Mouse (Mus musculus) forebrain, embryonic 14.5 days (tissue): Measurements from ENCODE around the gene Cdv3. TPM values are rescaled to one million over a fixed set of nuclear protein-coding genes. Genes with fewer than 3 reads are reported as not detected.

Source experiments
- ATAC-seq: fragments of 200-750 bp; cut with Nextera tagmentation; 2 replicates; pipeline ENCODE4 v1.8.0; 2017; ENCODE audit warnings: mild to moderate bottlenecking, moderate library complexity
- DNase-seq: peaks from one replicate; pipeline ENCODE4 v3.0.0-alpha.2; 2015; ENCODE audit warnings: low spot score
- H3K27ac ChIP-seq: fragments of 300-500 bp; sonication (generic); 2 replicates; pipeline ENCODE4 v1.5.1; 2014; ENCODE audit warnings: low read depth, mild to moderate bottlenecking, control low read depth, low read length, moderate library complexity
- H3K27me3 ChIP-seq: fragments of 300-500 bp; sonication (generic); replicated peaks from 2 replicates; pipeline ENCODE4 v1.6.1; 2014; ENCODE audit warnings: low read length, control low read depth, mixed read lengths; ENCODE audit not compliant: control insufficient read depth, insufficient read depth
- H3K36me3 ChIP-seq: fragments of 300-500 bp; sonication (generic); 2 replicates; pipeline ENCODE4 v1.6.1; 2014; ENCODE audit warnings: low read length, control low read depth; ENCODE audit not compliant: control insufficient read depth, insufficient read depth
- H3K4me1 ChIP-seq: fragments of 300-500 bp; sonication (generic); 2 replicates; pipeline ENCODE4 v1.6.1; 2014; ENCODE audit warnings: antibody characterized with exemption, low read length, control low read depth; ENCODE audit not compliant: control insufficient read depth, insufficient read depth
- H3K4me2 ChIP-seq: fragments of 300-500 bp; sonication (generic); 2 replicates; pipeline ENCODE4 v1.6.1; 2014; ENCODE audit warnings: mild to moderate bottlenecking, control low read depth, low read length
- H3K4me3 ChIP-seq: fragments of 300-500 bp; sonication (generic); 2 replicates; pipeline ENCODE4 v1.5.1; 2014; ENCODE audit warnings: low read depth, low read length, control low read depth
- H3K9ac ChIP-seq: fragments of 300-500 bp; sonication (generic); 2 replicates; pipeline ENCODE4 v1.6.1; 2014; ENCODE audit warnings: mild to moderate bottlenecking, low read length, control low read depth, moderate library complexity
- H3K9me3 ChIP-seq: fragments of 300-500 bp; sonication (generic); replicated peaks from 2 replicates; pipeline ENCODE4 v1.6.1; 2016; ENCODE audit warnings: low read length, control low read depth, mixed read lengths; ENCODE audit not compliant: control insufficient read depth
- whole genome bisulfite sequencing: fragments of 180-500 bp; shearing (Covaris S2); extraction: QIAGEN DNeasy Blood & Tissue Kit; methylation state at CpG from one replicate; pipeline ENCODE4 v1.1.7; 2014; 5-methylcytosine and 5-hydroxymethylcytosine counted together
- polyA plus RNA-seq: library from polyadenylated mRNA; unstranded; fragments of >200 nt; fragmentation: Nextera tagmentation; extraction: Ambion mirVana; gene quantifications from 2 replicates; pipeline ENCODE4 v1.2.1, GENCODE M21; 2014

Cdv3 gene
- polyA plus RNA-seq, 1 experiment from 2014 or later: 74.2 TPM

DNA sequence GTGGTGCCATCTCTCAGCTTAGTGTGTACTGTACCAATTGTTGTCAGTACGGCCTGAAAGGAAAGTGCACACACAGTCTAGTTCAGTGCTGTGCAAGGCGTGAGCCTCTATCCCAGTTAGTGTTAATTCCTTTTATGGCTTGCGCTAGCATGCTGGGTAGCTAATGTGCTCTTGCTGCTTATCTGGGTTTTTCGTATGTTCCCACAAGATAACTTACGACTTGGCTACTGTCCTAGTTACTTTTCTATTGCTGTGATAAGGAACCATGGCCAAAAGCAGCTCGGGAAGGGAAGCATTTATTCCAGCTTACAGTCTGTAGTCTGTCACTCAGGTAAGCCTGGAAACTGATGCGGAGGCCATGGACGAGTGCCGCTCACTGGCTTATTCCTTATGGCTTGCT is 39.2 kb downstream of the Cdv3 start:
- Histone ChIP-seq H3K4me1 (no peaks in the 10 kb centered on the region), H3K27ac (no peak overlapping the region), H3K9me3 (no peaks in the 10 kb centered on the region), H3K27me3 (no peaks in the 10 kb centered on the region), H3K4me3 (no peak overlapping the region), H3K36me3 (peaks cover 83% of the 10 kb centered on the region), H3K4me2 (no peak overlapping the region), H3K9ac (no peak overlapping the region)
- WGBS: 93% methylated on average over 9 of the region's 9 CpGs
- no peak for ATAC-seq
- DNase-seq: no peak

DNA sequence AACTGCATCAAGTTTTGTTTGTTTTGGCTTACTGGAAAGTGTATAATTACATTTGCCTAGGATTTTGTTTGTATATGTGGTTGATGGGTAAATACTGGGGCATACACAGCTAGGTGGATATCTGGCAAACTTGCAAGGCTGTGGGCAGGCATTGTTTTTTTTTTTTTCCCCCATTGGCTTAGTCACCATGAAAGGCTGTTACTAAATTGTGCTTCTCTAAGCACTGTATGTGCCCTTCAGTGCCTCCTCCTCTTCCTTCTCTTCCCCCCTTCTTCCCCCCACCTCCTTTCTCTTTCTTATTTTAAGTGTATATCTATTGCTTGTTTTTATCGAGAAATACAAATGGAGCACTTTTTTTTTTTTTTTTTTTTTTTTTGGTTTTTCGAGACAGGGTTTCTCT is 41.0 kb downstream of the Cdv3 start:
- H3K36me3 ChIP-seq: peaks cover 88% of the 10 kb centered on the region
- H3K27ac ChIP-seq: no peak overlapping the region
- WGBS: 85% methylated on average over 1 of the region's 2 CpGs
- no peak overlapping the region for H3K4me3 ChIP-seq
- no peaks in the 10 kb centered on the region for H3K9me3 ChIP-seq
- H3K27me3 ChIP-seq: no peaks in the 10 kb centered on the region
- no peak overlapping the region for H3K4me2 ChIP-seq
- ATAC-seq (no peak), DNase-seq (no peak)
- no peaks in the 10 kb centered on the region for H3K4me1 ChIP-seq
- no peak overlapping the region for H3K9ac ChIP-seq

DNA sequence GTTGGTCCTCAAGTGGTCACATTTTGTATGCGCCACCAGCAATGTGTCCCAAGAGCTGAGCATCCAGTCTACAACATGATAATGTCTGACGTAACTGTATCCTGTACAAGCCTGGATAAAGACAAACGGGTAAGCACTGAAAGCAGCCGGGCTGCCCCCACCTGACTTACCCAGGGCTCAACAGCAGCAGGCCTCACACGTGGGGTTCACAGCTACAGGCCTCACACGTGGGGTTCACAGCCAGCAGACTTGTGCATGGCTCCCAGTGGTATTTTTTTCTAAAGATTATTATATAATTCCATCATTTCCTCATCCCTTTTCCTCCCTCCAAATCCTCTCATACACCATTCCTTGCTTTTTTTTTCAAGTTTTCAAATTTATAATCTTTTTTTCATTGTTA is 55.8 kb downstream of the Cdv3 start:
- Histone ChIP-seq H3K4me2 (no peak overlapping the region), H3K36me3 (peaks cover 58% of the 10 kb centered on the region), H3K9me3 (no peaks in the 10 kb centered on the region), H3K4me1 (0 out of 2 replicates have a peak, but pooled peaks cover 7% of the 10 kb centered on the region), H3K27ac (no peak overlapping the region), H3K4me3 (no peak overlapping the region), H3K27me3 (no peaks in the 10 kb centered on the region), H3K9ac (no peak overlapping the region)
- DNase-seq: no peak
- no peak for ATAC-seq
- WGBS: 88% methylated on average over 6 of the region's 6 CpGs

DNA sequence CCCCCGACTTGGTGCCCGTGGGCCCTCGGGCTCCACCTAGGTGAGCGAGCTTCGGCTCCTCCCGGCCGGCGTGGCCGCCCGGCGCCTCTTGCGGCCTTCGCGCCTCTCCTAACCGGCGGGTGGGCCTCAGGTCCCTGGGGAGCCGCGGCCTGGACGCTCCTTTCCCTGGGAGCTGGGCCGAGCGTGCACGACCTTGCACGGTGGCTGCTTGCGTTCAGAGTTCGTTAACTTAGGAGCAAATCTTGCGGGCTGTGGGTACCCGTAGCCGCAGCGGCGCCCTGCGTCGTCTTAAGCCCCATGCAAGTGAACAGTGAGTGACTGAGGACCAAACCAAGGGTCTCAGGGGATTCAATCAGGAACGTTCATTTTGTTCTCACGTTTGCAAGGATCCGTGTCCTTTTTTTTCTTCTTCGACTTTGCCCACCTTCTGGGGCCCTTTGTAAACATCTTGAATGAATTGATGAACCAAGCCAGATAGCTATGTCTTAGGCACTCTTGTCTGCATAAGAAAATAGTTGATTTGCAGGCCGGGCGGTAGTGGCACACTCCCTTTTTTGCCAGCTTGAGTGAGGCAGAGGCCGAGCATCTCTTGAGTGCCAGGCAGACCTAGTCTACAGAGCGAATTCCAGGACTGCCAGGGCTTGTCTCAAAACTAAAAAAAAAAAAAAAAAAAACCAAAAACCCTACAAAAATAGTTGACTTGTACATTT is 60.2 kb downstream of the Cdv3 start:
- Histone ChIP-seq H3K4me1 (0 out of 2 replicates have a peak, but pooled peaks cover 7% of the 10 kb centered on the region), H3K27ac (peak overlapping the region; percentile 54; the same call in 1 of the 2 replicates), H3K27me3 (no peaks in the 10 kb centered on the region), H3K36me3 (peaks cover 26% of the 10 kb centered on the region), H3K9me3 (no peaks in the 10 kb centered on the region), H3K4me3 (peak overlapping the region; percentile 87), H3K4me2 (peak overlapping the region; percentile 82), H3K9ac (peak overlapping the region; percentile 84)
- ATAC-seq (peak; percentile 79), DNase-seq (peak; percentile 27)
- WGBS: under 1% methylated on average over 40 of the region's 40 CpGs

DNA sequence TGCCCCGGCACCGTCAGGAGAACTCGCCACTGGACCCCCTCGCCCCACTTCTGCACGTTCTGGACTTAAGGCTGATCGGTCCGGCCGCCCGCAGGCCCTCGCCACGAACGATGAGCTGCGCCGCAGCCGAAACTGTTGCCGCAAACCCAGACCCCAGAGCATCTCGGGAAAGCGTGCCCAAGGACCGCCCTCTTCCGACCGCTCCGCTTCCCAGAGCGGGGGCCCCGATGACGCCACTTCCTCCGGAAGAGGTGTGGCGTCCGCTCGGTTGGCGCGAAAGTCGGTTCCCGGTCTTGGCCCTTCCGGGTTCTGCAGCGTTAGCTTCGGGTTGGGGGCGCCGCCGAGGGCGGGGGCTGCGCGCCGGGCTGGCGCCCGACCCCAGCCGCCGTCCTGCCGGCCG is 60.7 kb downstream of the Cdv3 start, which contains the start of the genes 1300017J02Rik and Topbp1:
Gene 1300017J02Rik (minus strand): TSS at position 156 of the 400 bp plus-strand sequence.
Gene Topbp1 (plus strand): TSS at position 289 of the 400 bp plus-strand sequence.
- under 1% methylated on average over 49 of the region's 49 CpGs for WGBS
- Histone ChIP-seq H3K9ac (peak within 1 kb of the TSS; percentile 84), H3K27ac (peak within 1 kb of the TSS; percentile 78), H3K4me1 (0 out of 2 replicates have a peak, but pooled peaks cover 7% of the 10 kb centered on the region), H3K4me3 (peak within 1 kb of the TSS; percentile 87), H3K36me3 (peaks cover 23% of the 10 kb centered on the region), H3K27me3 (no peaks in the 10 kb centered on the region), H3K4me2 (peak within 1 kb of the TSS; percentile 82), H3K9me3 (no peaks in the 10 kb centered on the region)
- DNase-seq: peak; percentile 98
- ATAC-seq: peak; percentile 99

Other genes with a start within 250 kb of the Cdv3 start
- gene Srprb, start 163.7 kb downstream of the Cdv3 start, polyA plus RNA-seq: 55.8 and 61.7 TPM in 2 replicates
- gene Gm20425, start 135.5 kb downstream of the Cdv3 start, polyA plus RNA-seq: 0.63 and 2.7 TPM in 2 replicates
- gene Trf, start 135.4 kb downstream of the Cdv3 start, polyA plus RNA-seq: 30.0 and 41.3 TPM in 2 replicates
- gene 1300017J02Rik, start 60.8 kb downstream of the Cdv3 start, polyA plus RNA-seq: 0.29 and 0.93 TPM in 2 replicates
- gene Topbp1, start 60.6 kb downstream of the Cdv3 start, polyA plus RNA-seq: 31.2 and 31.4 TPM in 2 replicates
- 1.5 and 1.7 TPM in 2 replicates for gene Bfsp2, start 114.6 kb upstream of the Cdv3 start, polyA plus RNA-seq